Mouse (Mus musculus) myocyte (in vitro differentiated cells): ENCODE data around the gene Spock1.

Experiments used
- CEBPB ChIP-seq: IDR thresholded peaks from 2 replicates; pipeline ENCODE4 v1.6.1; 2011; ENCODE audit warnings: mild to moderate bottlenecking, moderate library complexity; ENCODE audit not compliant: poor library complexity, insufficient read depth, severe bottlenecking
- MAX ChIP-seq: IDR thresholded peaks from one replicate; pipeline ENCODE4 v1.6.1; 2011; ENCODE audit warnings: low read depth, mild to moderate bottlenecking, control low read depth
- POLR2A ChIP-seq: IDR thresholded peaks from one replicate; pipeline ENCODE4 v1.6.1; 2011; ENCODE audit warnings: low read depth, mild to moderate bottlenecking, control low read depth, moderate library complexity; ENCODE audit not compliant: insufficient read length
- POLR2AphosphoS2 ChIP-seq: IDR thresholded peaks from one replicate; pipeline ENCODE4 v1.6.1; 2011; ENCODE audit warnings: low read depth, control low read depth; ENCODE audit not compliant: insufficient read length
- TCF12 ChIP-seq: IDR thresholded peaks from one replicate; pipeline ENCODE4 v1.6.1; 2011; ENCODE audit warnings: mild to moderate bottlenecking, control low read depth; ENCODE audit not compliant: poor library complexity, insufficient read depth, severe bottlenecking
- USF1 ChIP-seq: IDR thresholded peaks from one replicate; pipeline ENCODE4 v1.6.1; 2011; ENCODE audit warnings: low read depth, mild to moderate bottlenecking, control low read depth, moderate library complexity

GRCm38 (mm10) chr13:57779146-57779545 is 129.0 kb downstream of the Spock1 start:
- TF ChIP-seq USF1: no peak
- no peak for TF ChIP-seq CEBPB
- TF ChIP-seq TCF12: no peak
- TF ChIP-seq MAX: no peak
- no peak for TF ChIP-seq POLR2AphosphoS2
- no peak for TF ChIP-seq POLR2A
